Mouse (Mus musculus): ENCODE measurements at regions not wholly inside any gene's neighbourhood (a gene's known extent, or its start where the extent isn't known, plus 50 kb on each side); places are given as distances from the start of the nearest gene placed in this dataset.
A peak's percentile ranks its signal among the peaks of the same experiment; 100 is the strongest.

- DNase-seq (ENCODE audit: extremely low spot score in 1 of 2, low spot score in 1 of 2): no peak
These were observed 61.6 kb downstream of the Skor1 start for GRCm38 (mm10) chr9:63087195-63087594.

DNA sequence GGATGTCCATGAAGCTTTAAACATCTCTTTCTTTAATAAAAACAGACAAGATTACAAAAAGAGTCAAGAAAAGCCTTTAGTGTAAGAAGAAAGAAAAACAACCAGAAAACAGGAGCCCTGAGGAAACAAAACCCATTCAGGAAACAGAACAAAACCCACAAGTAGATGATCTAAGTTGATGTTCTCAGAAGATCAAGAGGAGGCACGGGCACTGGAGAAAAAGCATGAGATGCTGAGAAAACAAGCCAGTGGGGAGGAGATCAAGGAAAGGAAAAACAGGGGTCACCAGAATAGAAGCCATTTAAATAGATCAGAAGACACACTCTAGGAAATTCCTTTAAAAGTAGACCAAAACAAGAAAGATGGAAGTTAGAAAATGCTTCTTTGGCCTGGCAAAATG lies 62.1 kb downstream of the Skor1 start:
- DNase-seq (ENCODE audit: extremely low spot score in 1 of 2, low spot score in 1 of 2): no peak

DNA sequence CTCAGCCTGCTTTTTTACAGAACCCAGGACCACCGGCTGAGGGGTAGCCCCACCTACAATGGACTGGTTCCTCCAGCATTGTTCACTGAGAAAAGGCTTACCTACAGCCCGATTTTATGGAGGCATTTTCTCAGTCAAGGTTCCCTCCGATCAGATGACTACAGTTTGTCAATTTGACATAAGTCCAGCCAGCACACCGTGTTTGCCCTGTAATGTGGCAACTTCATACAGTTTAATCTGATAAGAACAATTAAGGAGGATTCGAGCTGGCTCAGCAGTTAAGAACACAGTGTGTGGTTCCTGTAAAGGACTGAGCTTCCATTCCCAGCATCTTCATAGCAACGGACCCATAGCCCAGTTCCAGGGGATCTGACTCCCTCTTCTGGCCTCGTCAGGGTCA lies 65.9 kb downstream of the Skor1 start:
- no peak for DNase-seq (ENCODE audit: extremely low spot score in 1 of 2, low spot score in 1 of 2)

DNA sequence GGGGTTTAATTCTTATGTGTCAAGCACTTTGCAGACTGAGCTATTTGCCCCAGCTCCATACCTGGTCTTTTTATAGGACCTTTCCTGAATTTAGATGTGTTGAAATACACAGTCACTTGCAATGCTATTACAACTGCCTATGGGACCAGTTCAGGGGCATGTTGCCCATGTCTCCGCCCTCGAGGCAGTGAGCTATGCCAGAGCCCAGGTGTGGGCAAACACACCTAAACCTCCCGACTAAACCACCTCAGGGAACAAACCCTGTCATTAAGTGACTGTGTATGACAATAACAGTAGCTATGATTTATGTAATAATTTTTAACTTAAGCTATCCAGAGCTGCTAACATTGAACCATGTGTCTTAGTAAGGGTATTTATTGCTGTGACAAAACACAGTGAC lies 66.5 kb downstream of the Skor1 start:
- no peak for DNase-seq (ENCODE audit: extremely low spot score in 1 of 2, low spot score in 1 of 2)

DNA sequence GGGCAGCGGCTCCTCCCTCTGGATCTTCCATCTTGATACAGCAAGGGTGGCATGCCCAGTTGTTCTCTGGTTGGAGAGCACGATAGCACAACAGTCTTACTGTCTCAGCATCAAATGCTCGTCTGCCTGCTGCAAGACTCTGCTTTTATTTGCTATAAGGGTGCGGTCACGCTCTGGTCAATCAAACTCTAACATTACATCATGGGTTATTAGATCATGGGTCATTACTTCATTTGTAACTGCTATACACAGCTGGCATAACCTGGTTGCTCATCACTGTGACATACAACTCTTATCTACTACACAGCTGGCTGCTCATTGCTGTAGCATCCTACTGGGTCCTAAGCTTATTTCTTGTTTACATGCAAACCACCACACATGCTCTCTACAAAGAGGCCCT lies 68.4 kb downstream of the Skor1 start:
- no peak for DNase-seq (ENCODE audit: extremely low spot score in 1 of 2, low spot score in 1 of 2)

GRCm38 (mm10) chr9:63075252-63075651 lies 73.5 kb downstream of the Skor1 start:
- DNase-seq (ENCODE audit: extremely low spot score in 1 of 2, low spot score in 1 of 2): no peak

- DNase-seq (ENCODE audit: extremely low spot score in 1 of 2, low spot score in 1 of 2): no peak
These were observed 74.0 kb downstream of the Skor1 start for GRCm38 (mm10) chr9:63074803-63075202.

GRCm38 (mm10) chr9:63074023-63074750 lies 74.6 kb downstream of the Skor1 start:
- DNase-seq (ENCODE audit: extremely low spot score in 1 of 2, low spot score in 1 of 2): no peak

DNA sequence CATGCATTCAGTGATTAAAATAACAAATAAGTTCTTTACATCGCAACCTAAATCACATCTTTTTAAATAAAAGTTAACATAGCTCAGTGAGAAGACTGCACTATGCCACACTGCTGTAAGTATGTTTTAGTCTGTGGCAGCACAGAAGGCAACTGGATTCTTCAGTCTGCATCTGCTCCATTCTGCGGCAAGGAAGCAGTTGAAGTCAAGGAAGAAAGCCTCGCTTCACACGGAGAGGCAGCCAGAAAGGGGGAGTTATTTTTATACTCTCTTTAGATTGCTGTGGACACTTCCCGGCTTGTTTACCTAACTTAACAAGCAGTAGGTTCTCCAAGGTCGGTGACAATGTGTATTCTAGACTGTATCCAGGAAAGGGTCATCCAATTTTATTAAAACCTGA lies 77.7 kb downstream of the Skor1 start:
- no peak for DNase-seq (ENCODE audit: extremely low spot score in 1 of 2, low spot score in 1 of 2)

DNA sequence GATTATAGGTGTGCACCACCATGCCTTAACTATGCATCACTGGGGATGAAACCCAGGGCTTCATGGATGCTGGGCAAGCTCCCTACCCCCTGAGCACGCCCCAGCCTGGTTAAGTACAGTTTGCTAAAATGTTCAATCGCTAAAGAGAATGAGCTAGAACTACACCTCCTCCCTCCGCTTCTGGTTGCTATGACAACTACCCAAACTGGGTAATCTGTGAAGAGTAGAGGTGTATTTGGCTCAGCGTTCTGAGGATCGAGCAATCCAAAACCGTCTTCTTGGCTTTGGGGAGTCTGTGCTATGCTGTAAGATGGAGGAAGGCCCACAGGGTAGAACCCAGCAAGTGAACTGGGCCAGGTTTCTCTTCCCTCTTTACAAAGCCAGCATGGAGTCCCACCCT lies 78.8 kb downstream of the Skor1 start:
- DNase-seq (ENCODE audit: extremely low spot score in 1 of 2, low spot score in 1 of 2): peak; percentile 77 to 82

DNA sequence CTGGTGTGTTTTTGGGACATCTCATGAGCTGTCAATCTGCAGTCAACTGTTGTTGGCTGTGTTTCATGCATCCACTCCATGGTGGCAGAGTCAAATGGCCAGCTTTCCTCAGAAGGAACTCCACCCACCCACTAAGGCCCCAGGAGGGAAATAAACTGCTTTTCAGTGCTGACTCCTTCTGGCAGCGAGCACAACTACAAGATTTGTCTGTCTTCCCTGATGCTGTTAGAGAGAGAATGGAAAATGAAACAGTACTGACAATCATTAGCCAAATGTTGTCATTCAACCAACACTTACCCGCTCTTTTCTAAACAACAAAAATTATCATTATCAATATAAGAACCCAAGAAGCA lies 79.3 kb upstream of the Pias1 start:
- no peak for DNase-seq (ENCODE audit: extremely low spot score in 1 of 2, low spot score in 1 of 2)

DNA sequence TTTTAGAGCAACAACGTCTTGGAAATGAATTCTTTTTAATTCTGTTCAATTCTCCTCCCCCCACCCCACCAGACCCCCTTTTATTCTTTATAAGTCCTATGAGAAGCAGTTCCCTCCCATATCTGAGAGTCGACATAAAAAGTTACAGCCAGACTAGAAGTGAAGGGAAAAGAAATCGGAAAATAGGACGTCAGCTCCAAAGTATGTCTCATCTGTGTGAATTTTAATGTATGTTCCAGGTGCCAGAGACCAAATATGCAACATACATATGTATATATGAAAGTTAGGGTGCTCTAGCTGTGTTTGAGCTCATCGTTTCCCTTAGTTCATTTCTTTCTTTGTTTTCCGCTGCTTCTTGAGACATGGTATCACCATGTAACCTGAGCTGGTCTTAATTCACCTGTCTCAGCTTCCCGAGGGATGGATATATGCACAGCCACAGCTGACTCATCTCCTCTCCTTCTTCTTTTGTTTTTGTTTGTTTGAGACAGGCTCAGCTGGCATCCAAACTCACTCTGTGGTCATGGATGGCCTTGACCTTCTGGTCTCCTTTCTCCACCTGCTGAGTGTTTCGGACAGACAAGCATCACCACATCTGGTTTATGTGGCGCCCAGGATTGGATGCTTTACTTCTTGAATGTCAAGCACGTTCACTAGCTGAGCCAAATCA lies 78.8 kb upstream of the Pias1 start:
- no peak for DNase-seq (ENCODE audit: extremely low spot score in 1 of 2, low spot score in 1 of 2)

DNA sequence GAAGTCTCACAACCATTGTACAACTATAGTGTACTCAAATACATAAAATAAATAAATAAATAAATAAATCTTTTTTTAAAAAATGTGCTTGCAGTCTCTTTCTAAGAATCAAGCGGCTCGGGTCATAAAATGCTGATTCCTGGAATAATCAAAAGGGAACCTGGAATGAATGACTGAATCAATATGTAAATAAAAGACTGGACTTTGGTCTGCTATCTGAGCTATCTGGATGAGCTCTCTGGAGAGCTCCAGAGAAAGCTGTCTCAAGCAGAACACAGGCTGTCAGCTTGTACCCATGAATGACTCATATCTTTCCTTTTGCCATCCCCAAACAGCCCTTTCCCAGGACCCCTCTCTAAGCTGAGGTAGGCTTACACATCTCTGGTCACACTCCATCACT lies 75.8 kb upstream of the Pias1 start:
- no peak for DNase-seq (ENCODE audit: extremely low spot score in 1 of 2, low spot score in 1 of 2)

DNA sequence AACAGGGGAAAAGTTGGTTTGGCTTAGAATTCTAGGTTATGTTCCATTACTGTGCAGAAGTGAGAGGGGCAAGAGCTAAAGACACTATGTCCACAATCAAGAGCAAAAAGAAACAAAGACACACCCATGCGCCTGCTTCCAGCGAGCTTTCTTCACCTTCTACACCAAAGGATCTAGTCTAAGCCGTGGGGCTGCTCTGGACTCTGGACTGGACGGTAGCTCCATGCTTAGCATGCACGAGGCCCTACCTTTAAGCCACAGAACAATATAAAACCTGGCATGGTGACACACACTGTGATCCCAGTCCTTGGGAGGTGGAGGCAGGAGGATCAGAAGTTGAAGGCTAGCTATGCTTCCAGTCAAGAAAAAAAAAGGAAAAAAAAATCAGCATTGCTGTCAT lies 73.0 kb upstream of the Pias1 start:
- no peak for DNase-seq (ENCODE audit: extremely low spot score in 1 of 2, low spot score in 1 of 2)

DNA sequence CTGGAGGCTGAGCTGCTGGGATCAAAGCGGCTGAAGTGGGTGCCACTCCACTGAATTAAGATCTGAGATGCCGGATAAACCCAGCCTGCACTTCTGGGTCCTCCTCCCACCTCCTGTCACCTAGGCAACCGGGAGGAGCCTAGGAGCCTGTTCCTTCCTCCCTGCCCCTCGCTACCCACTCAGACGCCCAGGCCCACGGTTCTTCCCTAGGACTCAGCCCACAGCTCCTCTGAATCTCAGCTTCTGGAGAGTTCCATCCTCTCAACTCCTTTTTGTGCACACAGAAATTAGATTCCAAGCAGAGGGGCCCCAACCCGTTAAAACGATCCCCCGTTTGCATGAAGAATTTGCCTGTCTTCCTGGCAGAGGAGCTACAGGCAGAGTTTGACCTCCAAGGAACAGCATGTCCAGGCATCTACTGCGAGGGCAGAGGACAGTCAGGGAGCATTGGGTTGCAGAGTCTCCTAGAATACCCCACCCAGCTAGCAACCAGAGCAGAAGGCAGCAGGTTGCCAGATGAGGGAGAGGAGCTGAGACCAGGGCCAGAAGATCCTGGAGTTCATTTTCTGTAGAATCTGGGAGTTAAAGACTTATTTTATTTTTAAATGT lies 71.6 kb upstream of the Pias1 start:
- DNase-seq (ENCODE audit: extremely low spot score in 1 of 2, low spot score in 1 of 2): peak; percentile 88 to 90

GRCm38 (mm10) chr9:63058506-63059233 lies 70.9 kb upstream of the Pias1 start:
- DNase-seq (ENCODE audit: extremely low spot score in 1 of 2, low spot score in 1 of 2): peak in 1 of 2 experiments; percentile 49

DNA sequence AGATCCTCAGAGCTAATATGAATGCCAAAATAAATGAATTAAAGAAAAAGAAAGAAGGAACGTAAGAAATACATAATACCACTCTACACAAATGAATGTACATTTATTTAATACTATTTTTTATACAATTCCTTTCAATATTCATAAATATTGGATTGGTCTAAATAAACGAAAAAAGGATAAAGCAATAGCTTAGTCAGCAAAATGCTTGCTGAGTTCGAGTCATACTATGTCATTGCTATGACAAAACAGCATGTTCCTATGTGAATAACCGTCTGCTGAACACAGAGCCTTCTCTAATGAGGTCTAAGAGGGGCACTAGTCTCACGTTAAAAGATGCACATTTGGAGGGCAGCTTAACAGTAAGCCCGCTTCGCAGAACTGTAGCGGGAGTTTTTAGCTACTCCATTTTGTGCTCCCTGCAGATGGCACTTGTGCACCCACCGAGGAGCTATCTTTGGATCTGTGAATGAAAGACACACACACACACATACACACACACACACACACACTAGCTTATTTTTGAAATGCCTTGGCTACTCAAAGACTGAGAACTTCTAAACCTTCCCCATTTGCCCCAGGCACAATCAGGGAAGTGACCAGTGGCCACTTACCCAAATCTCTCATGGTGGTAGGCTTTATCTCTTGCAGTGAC lies 69.1 kb upstream of the Pias1 start:
- DNase-seq (ENCODE audit: extremely low spot score in 1 of 2, low spot score in 1 of 2): peak in 1 of 2 experiments; percentile 55

- no peak for DNase-seq (ENCODE audit: extremely low spot score in 1 of 2, low spot score in 1 of 2)
These were observed 64.5 kb upstream of the Pias1 start for GRCm38 (mm10) chr9:63052181-63052580.

DNA sequence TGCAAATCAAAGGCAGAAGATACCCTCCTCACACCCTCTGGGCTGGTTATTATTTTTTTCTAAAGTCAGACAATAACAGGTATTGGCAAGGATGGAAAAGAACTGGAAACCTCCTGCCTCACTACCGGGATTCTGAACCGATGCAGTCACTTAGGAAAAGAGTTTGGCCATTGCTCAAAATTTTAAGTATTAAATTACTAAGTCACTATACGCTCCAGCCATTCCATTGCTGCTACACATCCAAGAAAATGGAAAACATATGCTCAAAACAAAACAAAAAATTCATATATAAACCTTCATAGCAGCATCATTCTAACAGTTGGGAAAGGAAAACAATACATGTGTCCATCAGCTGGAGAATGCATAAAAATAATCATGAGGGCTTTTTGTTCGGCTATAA lies 63.9 kb upstream of the Pias1 start:
- DNase-seq (ENCODE audit: extremely low spot score in 1 of 2, low spot score in 1 of 2): no peak

- DNase-seq (ENCODE audit: extremely low spot score in 1 of 2, low spot score in 1 of 2): no peak
These were observed 61.6 kb upstream of the Pias1 start for GRCm38 (mm10) chr9:63049290-63049689.

GRCm38 (mm10) chr9:63046981-63047380 lies 59.3 kb upstream of the Pias1 start:
- no peak for DNase-seq (ENCODE audit: extremely low spot score in 1 of 2, low spot score in 1 of 2)

Data from frontal cortex, adult 2 months (tissue).